Mouse (Mus musculus): ENCODE data around the gene Sgms1.

- TF ChIP-seq CTCF (IDR thresholded peaks at IDR 0.05; ENCODE audit: insufficient read depth, low read length) (no peak), POLR2A (IDR thresholded peaks at IDR 0.05; ENCODE audit: borderline replicate concordance, extremely low read depth, low read depth, low read length) (no peak)
Measured at GRCm38 (mm10) chr19:32281917-32282316, 107.6 kb downstream of the Sgms1 start.

All from lung, adult 2 months (tissue).